Mouse (Mus musculus) bone marrow, adult 2 months (tissue): ENCODE measurements around the gene Odf3l2. TPM values are rescaled to one million over a fixed set of nuclear protein-coding genes. Genes with fewer than 3 reads are reported as not detected.

Source experiments
- H3K27ac ChIP-seq: fragments of 200-500 bp; 2 replicates; pipeline ENCODE4 v1.5.1; 2012; ENCODE audit warnings: low read depth, mild to moderate bottlenecking, control low read depth, inconsistent platforms, low read length; ENCODE audit not compliant: control insufficient read depth, poor library complexity, insufficient read depth
- H3K4me1 ChIP-seq: fragments of 200-500 bp; 2 replicates; pipeline ENCODE4 v1.6.1; 2011; ENCODE audit warnings: low read length; ENCODE audit not compliant: control insufficient read depth, insufficient read depth
- H3K4me3 ChIP-seq: fragments of 200-500 bp; replicated peaks from 2 replicates; pipeline ENCODE3; 2011; ENCODE audit warnings: mild to moderate bottlenecking, low read depth, low read length, control low read depth; ENCODE audit not compliant: control insufficient read depth
- CTCF ChIP-seq: fragments of 200-500 bp; IDR thresholded peaks from 2 replicates; pipeline ENCODE4 v1.5.1; 2011; ENCODE audit warnings: low read length, control low read depth; ENCODE audit not compliant: control insufficient read depth, insufficient read depth
- POLR2A ChIP-seq: fragments of 200-500 bp; IDR thresholded peaks from 2 replicates; pipeline ENCODE4 v1.6.1; 2011; ENCODE audit warnings: low read depth, mild to moderate bottlenecking, control low read depth, low read length, borderline replicate concordance; ENCODE audit not compliant: control insufficient read depth
- WGBS: fragments of 180-500 bp; shearing (Covaris S2); methylation state at CpG from one replicate; pipeline ENCODE4 v1.1.7; 2018; 5-methylcytosine and 5-hydroxymethylcytosine counted together
- polyA plus RNA-seq: library from polyadenylated mRNA; stranded (reverse); fragments of >200 nt; gene quantifications from 2 replicates; pipeline ENCODE4 v1.2.4, GENCODE M21; 2011; ENCODE audit warnings: low replicate concordance; ENCODE audit not compliant: missing spikeins, insufficient read depth, insufficient read length

The Odf3l2 gene
- polyA plus RNA-seq, 1 experiment, result not detected

- TF ChIP-seq CTCF (no peak), POLR2A (no peak)
- H3K4me1 ChIP-seq, result peaks cover 5% of the 10 kb centered on the region
- no peak overlapping the region for H3K27ac ChIP-seq
- WGBS, result 75% methylated on average over 9 of the region's 9 CpGs
- no peak overlapping the region for H3K4me3 ChIP-seq
These were observed 21.0 kb upstream of the Odf3l2 start for GRCm38 (mm10) chr10:79666493-79666892.

- Histone ChIP-seq H3K4me3 (no peak overlapping the region), H3K4me1 (peaks cover under 1% of the 10 kb centered on the region), H3K27ac (no peak overlapping the region)
- TF ChIP-seq CTCF, result no peak
- TF ChIP-seq POLR2A, result no peak
- WGBS, result 79% methylated on average over 8 of the region's 8 CpGs
These were observed 19.5 kb upstream of the Odf3l2 start for GRCm38 (mm10) chr10:79665051-79665450.

DNA sequence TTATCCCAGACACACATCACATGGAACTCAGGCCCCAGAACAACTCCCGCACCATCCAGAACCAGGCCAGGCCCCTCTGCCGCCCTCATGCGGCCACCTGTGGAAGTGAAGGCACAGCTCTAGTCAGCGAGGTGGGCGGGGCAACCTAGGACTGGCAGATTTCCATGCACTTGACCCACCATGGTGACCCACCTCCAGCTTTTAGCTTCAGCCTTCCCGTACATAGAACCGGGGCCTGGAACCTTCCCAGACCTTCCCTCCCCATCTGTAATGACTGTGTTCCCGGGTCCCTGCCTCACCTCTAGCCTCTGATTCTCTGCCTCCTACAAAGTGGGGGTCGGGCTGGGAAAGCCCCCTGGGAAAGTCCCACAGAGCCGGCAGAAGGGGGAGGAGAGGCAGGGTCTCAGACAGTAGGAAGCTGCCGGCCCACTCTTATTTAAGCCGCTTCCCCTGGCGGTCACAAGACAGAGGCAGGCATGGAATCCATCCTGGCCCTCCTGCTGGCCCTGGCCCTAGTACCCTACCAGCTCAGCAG is 18.7 kb upstream of the Odf3l2 start, which contains the start of gene Madcam1:
Madcam1 (plus strand) TSS at position 429 of the 535 bp plus-strand sequence.
- TF ChIP-seq CTCF, result peak; percentile 90
- TF ChIP-seq POLR2A, result no peak
- H3K27ac ChIP-seq, result no peak within 1 kb of the TSS
- whole genome bisulfite sequencing, result 19% methylated on average over 13 of the region's 13 CpGs
- no peaks in the 10 kb centered on the region for H3K4me1 ChIP-seq
- no peak within 1 kb of the TSS for H3K4me3 ChIP-seq

DNA sequence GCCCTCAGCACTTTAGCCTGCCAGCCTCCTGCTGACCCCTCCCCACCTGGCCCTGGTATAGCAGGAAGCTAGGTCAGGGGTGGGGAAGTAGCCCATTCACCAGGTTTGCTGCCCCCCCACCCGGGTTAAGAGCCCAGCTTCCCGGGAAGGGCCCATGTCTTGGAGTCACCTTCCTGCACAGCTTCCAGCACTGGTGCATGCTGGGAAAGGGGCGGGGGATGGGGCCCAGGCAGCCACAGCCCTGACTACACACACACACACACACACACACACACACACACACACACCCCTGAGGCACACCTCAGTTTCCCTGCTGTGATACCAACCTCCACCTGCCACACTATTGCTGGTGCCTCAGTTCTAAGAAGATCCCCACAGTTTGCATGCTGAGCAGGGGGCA is 16.3 kb upstream of the Odf3l2 start:
- WGBS, result 52% methylated on average over 3 of the region's 3 CpGs
- no peak overlapping the region for H3K27ac ChIP-seq
- TF ChIP-seq CTCF, result no peak
- TF ChIP-seq POLR2A, result no peak
- H3K4me1 ChIP-seq, result no peaks in the 10 kb centered on the region
- H3K4me3 ChIP-seq, result no peak overlapping the region

- no peak overlapping the region for H3K4me3 ChIP-seq
- no peak overlapping the region for H3K27ac ChIP-seq
- no peaks in the 10 kb centered on the region for H3K4me1 ChIP-seq
- WGBS, result 80% methylated on average over 2 of the region's 2 CpGs
- TF ChIP-seq CTCF, result 0 out of 2 replicates have a peak, but pooled peaks have one; percentile 8
- TF ChIP-seq POLR2A, result no peak
These were observed 14.8 kb upstream of the Odf3l2 start for GRCm38 (mm10) chr10:79660298-79660697.

DNA sequence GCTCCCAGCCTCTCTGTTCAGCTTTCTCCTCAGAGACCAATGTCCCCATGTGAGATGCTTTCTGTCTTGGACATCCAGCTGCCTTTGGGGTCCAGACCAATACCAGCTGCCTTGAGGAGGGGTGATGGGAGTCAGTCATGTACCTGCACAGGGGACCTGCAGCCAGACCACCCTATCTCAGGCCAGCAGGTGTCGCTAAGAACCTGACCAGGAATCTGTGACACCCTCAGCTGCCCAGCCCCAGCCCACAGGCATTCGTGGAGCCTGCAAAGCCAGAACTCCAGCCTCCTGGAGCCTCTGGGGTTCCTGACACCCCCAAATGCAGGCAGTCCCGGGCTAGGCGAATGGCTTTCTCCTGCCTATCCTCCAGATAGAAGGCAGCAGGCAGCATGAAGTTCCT is 13.3 kb upstream of the Odf3l2 start:
- TF ChIP-seq POLR2A (no peak), CTCF (peak; percentile 43)

GRCm38 (mm10) chr10:79654946-79655395 is 9.4 kb upstream of the Odf3l2 start:
- no peaks in the 10 kb centered on the region for H3K4me1 ChIP-seq
- TF ChIP-seq CTCF (no peak), POLR2A (no peak)
- no peak overlapping the region for H3K4me3 ChIP-seq
- WGBS, result 52% methylated on average over 1 of the region's 1 CpGs
- H3K27ac ChIP-seq, result no peak overlapping the region

More for the DNA sequence above, 13.3 kb upstream of the Odf3l2 start:
- no peak overlapping the region for H3K27ac ChIP-seq
- WGBS, result 32% methylated on average over 4 of the region's 4 CpGs
- H3K4me3 ChIP-seq, result no peak overlapping the region
- H3K4me1 ChIP-seq, result no peaks in the 10 kb centered on the region

DNA sequence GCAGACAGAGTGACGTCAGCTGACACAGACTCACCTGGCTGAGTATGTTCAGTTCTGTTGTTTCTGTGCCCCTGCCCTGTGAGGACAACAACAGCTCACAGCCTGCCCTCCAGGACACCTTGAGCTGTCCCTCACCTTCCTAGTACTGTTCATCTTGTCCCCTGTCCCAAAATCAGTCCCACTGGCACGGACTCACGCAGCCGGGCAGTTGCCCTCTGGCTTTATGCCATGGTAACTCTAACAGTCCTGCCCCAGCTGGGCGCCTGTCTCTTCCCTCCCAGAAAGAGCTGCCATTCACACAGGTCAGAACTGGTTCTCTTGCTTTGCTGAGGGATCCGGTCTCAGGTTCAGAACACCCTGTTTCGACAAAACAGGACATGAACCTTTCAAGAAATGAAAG is 7.3 kb upstream of the Odf3l2 start:
- TF ChIP-seq CTCF (no peak), POLR2A (no peak)
- whole genome bisulfite sequencing, result 74% methylated on average over 7 of the region's 7 CpGs

More for the DNA sequence above, 7.3 kb upstream of the Odf3l2 start:
- H3K27ac ChIP-seq, result no peak overlapping the region
- H3K4me3 ChIP-seq, result no peak overlapping the region
- H3K4me1 ChIP-seq, result no peaks in the 10 kb centered on the region
